Mouse (Mus musculus) urinary bladder, postnatal 14 days (tissue): Measurements from ENCODE around the gene Krt33b.

Experiments
- DNase-seq: peaks from one replicate; pipeline ENCODE4 v3.0.0; 2021; ENCODE audit warnings: low spot score

The Krt33b gene

GRCm38 (mm10) chr11:99993620-99994383 is 35.9 kb downstream of the Krt33b start, which contains the start of gene Krtap17-1:
Krtap17-1 (minus strand) TSS chr11:99993994.
- no peak for DNase-seq

DNA sequence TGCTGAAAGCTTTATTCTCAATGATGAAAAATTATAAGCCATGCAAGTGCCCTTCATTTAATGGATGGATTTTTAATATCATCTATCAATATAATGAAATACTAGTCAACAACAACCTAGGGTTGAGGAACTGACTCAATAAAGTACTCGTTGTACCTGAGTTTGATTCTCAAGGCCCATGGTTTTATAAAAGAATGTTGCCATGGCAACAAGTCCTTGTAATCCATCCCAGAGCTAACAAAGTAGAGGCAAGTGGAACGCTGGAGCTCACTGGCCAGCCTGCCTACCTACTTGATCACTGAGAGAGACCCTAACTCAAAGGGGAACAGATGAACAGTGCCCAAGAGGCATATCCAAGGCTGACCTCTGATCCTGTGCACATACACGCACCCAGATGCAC is 39.1 kb downstream of the Krt33b start:
- DNase-seq, result no peak

DNA sequence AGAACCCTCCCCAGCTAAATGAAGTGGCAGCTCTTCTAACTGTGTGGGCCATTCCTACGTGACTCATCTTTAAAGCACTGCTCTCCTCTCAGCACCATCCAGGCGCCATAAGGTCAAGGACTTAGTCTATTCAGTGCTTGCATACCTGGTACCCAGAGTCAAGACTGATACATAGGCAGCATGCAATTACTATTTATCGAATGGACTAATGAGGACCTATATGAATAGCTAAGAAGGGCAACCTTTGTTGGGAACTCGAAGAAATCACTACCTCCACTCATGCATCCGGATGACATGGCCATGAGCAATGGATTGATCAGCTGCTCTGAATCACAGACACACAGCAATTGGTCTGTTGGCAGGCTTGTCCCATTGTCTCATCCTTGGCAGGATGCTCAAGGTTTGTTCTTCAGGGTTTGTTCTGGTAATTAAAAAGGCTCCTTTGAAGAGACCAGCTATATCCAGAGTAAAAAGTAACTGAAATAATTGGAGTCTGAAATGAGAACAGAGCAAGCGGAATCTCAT is 39.7 kb downstream of the Krt33b start:
- no peak for DNase-seq

- no peak for DNase-seq
Measured at GRCm38 (mm10) chr11:99988530-99988929, 41.1 kb downstream of the Krt33b start.

GRCm38 (mm10) chr11:99986180-99986647 is 43.5 kb downstream of the Krt33b start, which contains the start of gene Krtap16-1:
Krtap16-1 (minus strand) TSS chr11:99986597.
- no peak for DNase-seq

- no peak for DNase-seq
Measured at GRCm38 (mm10) chr11:99985291-99986092, 44.2 kb downstream of the Krt33b start.

GRCm38 (mm10) chr11:99983442-99983841 is 46.2 kb downstream of the Krt33b start:
- DNase-seq, result no peak

DNA sequence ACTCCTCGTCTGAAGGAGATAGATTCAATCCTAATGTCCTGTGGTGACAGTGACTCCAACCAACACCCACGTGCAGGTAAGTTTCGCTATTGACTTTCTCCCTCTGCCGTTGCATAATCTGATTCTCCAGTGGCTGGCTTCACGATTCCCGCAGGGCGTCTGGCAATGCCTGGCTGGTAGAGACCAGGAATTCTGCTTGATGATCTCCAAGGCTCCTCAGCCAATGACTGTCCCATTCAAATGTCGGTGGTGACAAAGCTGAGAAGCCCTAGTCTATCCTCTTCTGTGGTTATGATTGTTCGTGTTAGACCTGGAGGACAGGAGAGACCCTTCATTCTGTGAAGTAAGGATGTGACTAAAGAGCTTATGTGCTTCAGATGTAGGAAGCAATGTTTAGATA is 46.9 kb downstream of the Krt33b start:
- no peak for DNase-seq

DNA sequence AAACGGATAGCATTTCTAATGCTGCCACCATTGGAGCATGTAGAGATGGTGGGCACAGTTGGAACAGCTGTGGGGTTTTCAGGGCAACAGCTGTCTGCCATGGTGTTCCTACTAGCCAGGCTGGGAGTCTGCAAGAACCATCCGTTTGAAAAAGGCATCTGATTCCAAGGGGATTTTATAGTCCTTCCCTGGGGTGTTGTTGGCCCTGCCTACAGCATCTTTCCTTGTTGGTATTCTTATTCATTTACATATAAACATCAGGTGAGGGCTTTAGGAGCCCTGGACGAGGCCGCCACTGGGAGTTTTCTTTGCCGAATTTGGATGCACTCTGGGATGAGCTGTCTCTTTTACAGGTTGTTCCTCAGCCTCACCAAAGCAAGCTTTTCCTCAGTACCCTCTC is 50.7 kb downstream of the Krt33b start, which contains the start of gene Krtap29-1:
Gene Krtap29-1 (minus strand): TSS at position 101 of the 400 bp plus-strand sequence.
- DNase-seq, result no peak
